Mouse (Mus musculus): ENCODE measurements around the gene Shroom4. TPM values are rescaled to one million over a fixed set of nuclear protein-coding genes. Genes with fewer than 3 reads are reported as not detected.

Gene Shroom4
- polyA plus RNA-seq, 1 experiment from 2014 or later, result 8.9 TPM

- 34% methylated on average over 1 of the region's 1 CpGs for WGBS
These were observed 75.5 kb downstream of the Shroom4 start for GRCm38 (mm10) chrX:6475177-6475576.

GRCm38 (mm10) chrX:6482268-6482667, 82.6 kb downstream of the Shroom4 start:
- ATAC-seq (ENCODE audit: low FRiP score, low TSS enrichment), result no peak
- H3K4me1 ChIP-seq (ENCODE audit: insufficient read depth, low read length), result no peaks in the 10 kb centered on the region
- no peaks in the 10 kb centered on the region for H3K36me3 ChIP-seq (ENCODE audit: insufficient read depth, low read length)
- H3K27me3 ChIP-seq (ENCODE audit: insufficient read depth, low read length), result no peaks in the 10 kb centered on the region
- H3K9ac ChIP-seq (replicated peaks; ENCODE audit: low read length), result no peak overlapping the region
- no peaks in the 10 kb centered on the region for H3K9me3 ChIP-seq (ENCODE audit: low read length)
- 94% methylated on average over 4 of the region's 4 CpGs for WGBS
- H3K27ac ChIP-seq (ENCODE audit: low read length), result no peak overlapping the region
- H3K4me2 ChIP-seq (replicated peaks; ENCODE audit: low read depth, low read length), result no peak overlapping the region
- no peak overlapping the region for H3K4me3 ChIP-seq (ENCODE audit: low read length)

More at GRCm38 (mm10) chrX:6475177-6475576, 75.5 kb downstream of the Shroom4 start:
- Histone ChIP-seq H3K4me1 (ENCODE audit: insufficient read depth, low read length) (no peaks in the 10 kb centered on the region), H3K36me3 (ENCODE audit: insufficient read depth, low read length) (no peaks in the 10 kb centered on the region), H3K9ac (replicated peaks; ENCODE audit: low read length) (no peak overlapping the region), H3K9me3 (ENCODE audit: low read length) (no peaks in the 10 kb centered on the region), H3K4me3 (ENCODE audit: low read length) (no peak overlapping the region), H3K27ac (ENCODE audit: low read length) (no peak overlapping the region), H3K27me3 (ENCODE audit: insufficient read depth, low read length) (no peaks in the 10 kb centered on the region), H3K4me2 (replicated peaks; ENCODE audit: low read depth, low read length) (no peak overlapping the region)
- ATAC-seq (ENCODE audit: low FRiP score, low TSS enrichment), result no peak

DNA sequence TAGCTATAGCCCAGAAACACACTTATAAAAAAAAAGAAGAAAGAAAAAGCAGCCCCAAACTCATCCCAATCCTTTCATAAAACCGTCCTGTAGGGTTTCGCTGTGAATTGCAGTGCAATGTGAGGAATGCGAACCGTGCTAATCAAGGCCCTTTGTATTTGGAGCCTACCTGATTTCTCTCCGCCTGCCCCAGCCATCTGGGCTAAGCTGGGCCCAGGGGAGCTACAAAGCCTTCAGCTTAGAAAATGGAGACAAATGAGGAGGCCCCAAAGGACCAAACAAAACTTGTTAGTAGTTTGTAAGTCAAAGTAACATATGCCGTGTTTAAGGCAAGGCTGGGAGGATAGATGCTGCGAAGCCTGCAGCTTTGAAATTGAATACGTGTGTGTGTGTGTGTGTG, 84.2 kb downstream of the Shroom4 start:
- H3K4me2 ChIP-seq (replicated peaks; ENCODE audit: low read depth, low read length), result no peak overlapping the region
- H3K36me3 ChIP-seq (ENCODE audit: insufficient read depth, low read length), result no peaks in the 10 kb centered on the region
- no peak overlapping the region for H3K9ac ChIP-seq (replicated peaks; ENCODE audit: low read length)
- no peak for ATAC-seq (ENCODE audit: low FRiP score, low TSS enrichment)
- H3K4me1 ChIP-seq (ENCODE audit: insufficient read depth, low read length), result no peaks in the 10 kb centered on the region
- H3K9me3 ChIP-seq (ENCODE audit: low read length), result no peaks in the 10 kb centered on the region
- no peak overlapping the region for H3K4me3 ChIP-seq (ENCODE audit: low read length)
- 46% methylated on average over 8 of the region's 8 CpGs for WGBS
- H3K27me3 ChIP-seq (ENCODE audit: insufficient read depth, low read length), result no peaks in the 10 kb centered on the region
- H3K27ac ChIP-seq (ENCODE audit: low read length), result no peak overlapping the region

GRCm38 (mm10) chrX:6490433-6490832, 90.8 kb downstream of the Shroom4 start:
- Histone ChIP-seq H3K9ac (replicated peaks; ENCODE audit: low read length) (no peak overlapping the region), H3K27me3 (ENCODE audit: insufficient read depth, low read length) (no peaks in the 10 kb centered on the region), H3K4me2 (replicated peaks; ENCODE audit: low read depth, low read length) (no peak overlapping the region), H3K9me3 (ENCODE audit: low read length) (no peaks in the 10 kb centered on the region), H3K4me3 (ENCODE audit: low read length) (no peak overlapping the region), H3K4me1 (ENCODE audit: insufficient read depth, low read length) (no peaks in the 10 kb centered on the region), H3K27ac (ENCODE audit: low read length) (peak overlapping the region; percentile 69; the same call in 1 of the 2 replicates), H3K36me3 (ENCODE audit: insufficient read depth, low read length) (no peaks in the 10 kb centered on the region)
- WGBS, result 54% methylated on average over 4 of the region's 4 CpGs
- no peak for ATAC-seq (ENCODE audit: low FRiP score, low TSS enrichment)

GRCm38 (mm10) chrX:6495456-6495855, 95.8 kb downstream of the Shroom4 start:
- ATAC-seq (ENCODE audit: low FRiP score, low TSS enrichment), result no peak
- H3K4me1 ChIP-seq (ENCODE audit: insufficient read depth, low read length), result peaks cover 6% of the 10 kb centered on the region; the same call in 1 of the 2 replicates
- no peaks in the 10 kb centered on the region for H3K36me3 ChIP-seq (ENCODE audit: insufficient read depth, low read length)
- no peak overlapping the region for H3K9ac ChIP-seq (replicated peaks; ENCODE audit: low read length)
- no peaks in the 10 kb centered on the region for H3K27me3 ChIP-seq (ENCODE audit: insufficient read depth, low read length)
- H3K4me2 ChIP-seq (replicated peaks; ENCODE audit: low read depth, low read length), result no peak overlapping the region
- H3K4me3 ChIP-seq (ENCODE audit: low read length), result no peak overlapping the region
- no peak overlapping the region for H3K27ac ChIP-seq (ENCODE audit: low read length)
- no peaks in the 10 kb centered on the region for H3K9me3 ChIP-seq (ENCODE audit: low read length)

DNA sequence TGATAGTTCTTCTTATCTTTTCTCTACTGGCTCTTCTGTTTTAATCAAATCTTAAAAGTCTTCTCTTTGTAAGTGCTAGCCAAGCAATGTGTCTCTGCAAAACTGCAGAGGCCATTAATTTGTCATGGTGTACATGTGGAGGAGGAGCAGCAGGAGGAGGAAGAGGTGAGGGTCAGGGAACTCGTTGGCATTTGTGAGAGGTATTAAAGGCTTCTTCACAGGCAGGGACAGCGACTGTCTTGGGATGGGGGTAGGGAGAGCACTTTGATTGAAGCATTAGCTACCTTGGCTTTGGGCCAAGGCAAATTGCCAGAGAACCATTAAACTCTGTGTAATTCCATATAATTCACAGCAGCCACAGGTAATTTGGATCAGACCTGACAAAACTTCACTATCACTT, 96.7 kb downstream of the Shroom4 start:
- 31% methylated on average over 2 of the region's 2 CpGs for WGBS
- Histone ChIP-seq H3K9me3 (ENCODE audit: low read length) (no peaks in the 10 kb centered on the region), H3K4me2 (replicated peaks; ENCODE audit: low read depth, low read length) (no peak overlapping the region), H3K27me3 (ENCODE audit: insufficient read depth, low read length) (no peaks in the 10 kb centered on the region), H3K9ac (replicated peaks; ENCODE audit: low read length) (no peak overlapping the region), H3K4me1 (ENCODE audit: insufficient read depth, low read length) (peaks cover 6% of the 10 kb centered on the region; the same call in 1 of the 2 replicates), H3K36me3 (ENCODE audit: insufficient read depth, low read length) (no peaks in the 10 kb centered on the region), H3K4me3 (ENCODE audit: low read length) (no peak overlapping the region), H3K27ac (ENCODE audit: low read length) (no peak overlapping the region)
- ATAC-seq (ENCODE audit: low FRiP score, low TSS enrichment), result peak; percentile 65; the same call in 1 of the 2 replicates

GRCm38 (mm10) chrX:6501850-6502249, 102.2 kb downstream of the Shroom4 start:
- no peaks in the 10 kb centered on the region for H3K36me3 ChIP-seq (ENCODE audit: insufficient read depth, low read length)
- H3K9ac ChIP-seq (replicated peaks; ENCODE audit: low read length), result no peak overlapping the region
- no peaks in the 10 kb centered on the region for H3K27me3 ChIP-seq (ENCODE audit: insufficient read depth, low read length)
- no peaks in the 10 kb centered on the region for H3K4me1 ChIP-seq (ENCODE audit: insufficient read depth, low read length)
- no peak overlapping the region for H3K27ac ChIP-seq (ENCODE audit: low read length)
- WGBS, result 75% methylated on average over 1 of the region's 1 CpGs
- no peak overlapping the region for H3K4me3 ChIP-seq (ENCODE audit: low read length)
- ATAC-seq (ENCODE audit: low FRiP score, low TSS enrichment), result no peak
- no peaks in the 10 kb centered on the region for H3K9me3 ChIP-seq (ENCODE audit: low read length)
- H3K4me2 ChIP-seq (replicated peaks; ENCODE audit: low read depth, low read length), result no peak overlapping the region

DNA sequence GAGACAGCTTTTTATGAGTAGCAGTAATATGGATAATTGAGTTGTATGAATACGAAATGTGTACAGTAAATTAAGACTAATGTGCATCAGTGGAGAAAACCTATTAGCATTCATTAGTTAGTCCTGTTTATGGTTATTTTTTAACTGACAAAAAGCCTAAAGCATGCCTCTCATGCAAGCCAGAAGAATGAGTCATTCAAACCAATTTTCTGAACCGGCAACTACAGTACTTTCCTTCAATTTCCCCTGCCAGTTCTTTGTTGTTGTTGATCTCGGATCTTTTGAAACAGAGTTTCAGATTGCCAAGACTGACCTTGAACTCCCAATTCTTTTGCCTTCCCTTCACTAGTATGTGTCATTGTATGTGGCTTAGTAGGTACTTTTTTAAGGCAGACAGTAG, 117.6 kb downstream of the Shroom4 start:
- no peak for ATAC-seq (ENCODE audit: low FRiP score, low TSS enrichment)

GRCm38 (mm10) chrX:6518421-6518820, 118.8 kb downstream of the Shroom4 start:
- WGBS, result 46% methylated on average over 2 of the region's 2 CpGs
- H3K9ac ChIP-seq (replicated peaks; ENCODE audit: low read length), result no peak overlapping the region
- no peaks in the 10 kb centered on the region for H3K36me3 ChIP-seq (ENCODE audit: insufficient read depth, low read length)
- H3K9me3 ChIP-seq (ENCODE audit: low read length), result no peaks in the 10 kb centered on the region
- no peaks in the 10 kb centered on the region for H3K4me1 ChIP-seq (ENCODE audit: insufficient read depth, low read length)
- no peak overlapping the region for H3K4me2 ChIP-seq (replicated peaks; ENCODE audit: low read depth, low read length)
- H3K27me3 ChIP-seq (ENCODE audit: insufficient read depth, low read length), result no peaks in the 10 kb centered on the region
- H3K27ac ChIP-seq (ENCODE audit: low read length), result no peak overlapping the region
- H3K4me3 ChIP-seq (ENCODE audit: low read length), result no peak overlapping the region
- ATAC-seq (ENCODE audit: low FRiP score, low TSS enrichment), result no peak

More for the DNA sequence above, 117.6 kb downstream of the Shroom4 start:
- no peak overlapping the region for H3K4me3 ChIP-seq (ENCODE audit: low read length)
- WGBS, result 63% methylated on average over 3 of the region's 3 CpGs
- no peaks in the 10 kb centered on the region for H3K36me3 ChIP-seq (ENCODE audit: insufficient read depth, low read length)
- H3K27me3 ChIP-seq (ENCODE audit: insufficient read depth, low read length), result no peaks in the 10 kb centered on the region
- H3K27ac ChIP-seq (ENCODE audit: low read length), result no peak overlapping the region
- H3K4me1 ChIP-seq (ENCODE audit: insufficient read depth, low read length), result no peaks in the 10 kb centered on the region
- H3K4me2 ChIP-seq (replicated peaks; ENCODE audit: low read depth, low read length), result no peak overlapping the region
- H3K9me3 ChIP-seq (ENCODE audit: low read length), result no peaks in the 10 kb centered on the region
- no peak overlapping the region for H3K9ac ChIP-seq (replicated peaks; ENCODE audit: low read length)

GRCm38 (mm10) chrX:6522935-6523334, 123.3 kb downstream of the Shroom4 start:
- Histone ChIP-seq H3K9me3 (ENCODE audit: low read length) (no peaks in the 10 kb centered on the region), H3K4me1 (ENCODE audit: insufficient read depth, low read length) (no peaks in the 10 kb centered on the region), H3K27me3 (ENCODE audit: insufficient read depth, low read length) (no peaks in the 10 kb centered on the region), H3K36me3 (ENCODE audit: insufficient read depth, low read length) (no peaks in the 10 kb centered on the region), H3K4me2 (replicated peaks; ENCODE audit: low read depth, low read length) (no peak overlapping the region), H3K4me3 (ENCODE audit: low read length) (no peak overlapping the region), H3K9ac (replicated peaks; ENCODE audit: low read length) (no peak overlapping the region), H3K27ac (ENCODE audit: low read length) (no peak overlapping the region)
- WGBS, result 66% methylated on average over 2 of the region's 2 CpGs
- ATAC-seq (ENCODE audit: low FRiP score, low TSS enrichment), result no peak

Data from kidney, embryonic 16.5 days (tissue).